Mouse (Mus musculus): ENCODE results near the gene Mnt. TPM values are rescaled to one million over a fixed set of nuclear protein-coding genes. Genes with fewer than 3 reads are reported as not detected.

Gene Mnt
- polyA plus RNA-seq, 1 experiment: 39.9 TPM

GRCm38 (mm10) chr11:74838971-74839370 lies 8.3 kb downstream of the Mnt start:
- H3K4me3 ChIP-seq (ENCODE audit: control insufficient read depth, insufficient read depth, low read length): no peak overlapping the region

DNA sequence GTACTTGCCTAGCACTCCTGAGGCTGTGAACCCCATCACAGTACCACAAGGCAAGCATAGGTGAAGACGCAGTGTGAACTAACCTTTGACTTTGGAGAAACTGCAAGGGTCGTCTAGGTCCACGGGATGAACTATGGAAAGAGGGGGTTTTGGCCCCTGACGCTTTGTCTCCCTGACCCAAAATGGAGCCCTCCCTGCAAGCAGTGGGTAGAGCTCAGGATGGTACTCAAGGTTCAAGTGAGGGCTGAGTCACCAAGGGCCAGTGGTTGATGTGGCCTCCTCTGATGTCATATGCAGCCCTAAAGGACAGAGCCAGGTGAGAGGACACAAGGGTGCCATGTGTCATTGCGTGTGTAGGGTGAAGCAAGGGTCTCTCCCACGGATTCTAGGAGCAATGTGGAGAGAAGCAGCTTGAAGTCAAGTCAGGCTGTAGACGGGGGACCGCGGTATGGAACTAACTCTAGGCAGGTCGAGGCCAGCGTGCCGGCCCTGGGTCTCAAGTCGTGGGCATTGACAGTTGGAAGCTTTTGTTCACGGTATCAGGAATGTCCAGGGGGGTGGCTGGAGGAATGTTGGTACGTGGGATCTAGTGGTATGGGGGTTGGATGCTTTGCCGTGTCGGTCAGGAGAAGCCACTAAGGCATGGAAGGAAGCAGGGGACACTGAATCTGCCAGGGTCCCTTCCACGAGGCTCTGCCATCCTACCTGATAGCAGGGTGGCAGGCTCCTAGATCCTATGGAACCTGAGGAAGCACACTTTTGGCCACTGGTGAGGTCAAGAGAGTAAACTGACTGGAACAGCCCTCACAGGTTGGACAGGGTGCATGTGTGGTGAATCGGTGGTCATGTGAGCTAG lies 9.4 kb downstream of the Mnt start:
- Histone ChIP-seq H3K36me3 (ENCODE audit: control insufficient read depth, insufficient read depth, low read length) (no peaks in the 10 kb centered on the region), H3K4me3 (ENCODE audit: control insufficient read depth, insufficient read depth, low read length) (no peak overlapping the region), H3K4me1 (replicated peaks; ENCODE audit: control insufficient read depth, insufficient read depth, low read length) (peaks cover 28% of the 10 kb centered on the region), H3K27ac (ENCODE audit: control insufficient read depth, insufficient read depth, low read length) (no peak overlapping the region), H3K27me3 (ENCODE audit: control insufficient read depth, insufficient read depth, low read length) (no peaks in the 10 kb centered on the region)
- no peak for DNase-seq
- WGBS: 99% methylated on average over 19 of the region's 19 CpGs
- TF ChIP-seq CTCF (IDR thresholded peaks at IDR 0.05; ENCODE audit: borderline replicate concordance, control insufficient read depth, extremely low read depth, insufficient read depth, low read length, poor library complexity): no peak
- TF ChIP-seq POLR2A (IDR thresholded peaks at IDR 0.05; ENCODE audit: control insufficient read depth, extremely low read depth, insufficient read depth, low read length, poor library complexity): no peak

More at GRCm38 (mm10) chr11:74838971-74839370, 8.3 kb downstream of the Mnt start:
- DNase-seq: peak; percentile 62
- H3K27ac ChIP-seq (ENCODE audit: control insufficient read depth, insufficient read depth, low read length): no peak overlapping the region
- 3% methylated on average over 6 of the region's 6 CpGs for WGBS
- H3K4me1 ChIP-seq (replicated peaks; ENCODE audit: control insufficient read depth, insufficient read depth, low read length): peaks cover 39% of the 10 kb centered on the region
- H3K27me3 ChIP-seq (ENCODE audit: control insufficient read depth, insufficient read depth, low read length): no peaks in the 10 kb centered on the region
- TF ChIP-seq CTCF (IDR thresholded peaks at IDR 0.05; ENCODE audit: borderline replicate concordance, control insufficient read depth, extremely low read depth, insufficient read depth, low read length, poor library complexity): no peak
- no peak for TF ChIP-seq POLR2A (IDR thresholded peaks at IDR 0.05; ENCODE audit: control insufficient read depth, extremely low read depth, insufficient read depth, low read length, poor library complexity)
- no peaks in the 10 kb centered on the region for H3K36me3 ChIP-seq (ENCODE audit: control insufficient read depth, insufficient read depth, low read length)

DNA sequence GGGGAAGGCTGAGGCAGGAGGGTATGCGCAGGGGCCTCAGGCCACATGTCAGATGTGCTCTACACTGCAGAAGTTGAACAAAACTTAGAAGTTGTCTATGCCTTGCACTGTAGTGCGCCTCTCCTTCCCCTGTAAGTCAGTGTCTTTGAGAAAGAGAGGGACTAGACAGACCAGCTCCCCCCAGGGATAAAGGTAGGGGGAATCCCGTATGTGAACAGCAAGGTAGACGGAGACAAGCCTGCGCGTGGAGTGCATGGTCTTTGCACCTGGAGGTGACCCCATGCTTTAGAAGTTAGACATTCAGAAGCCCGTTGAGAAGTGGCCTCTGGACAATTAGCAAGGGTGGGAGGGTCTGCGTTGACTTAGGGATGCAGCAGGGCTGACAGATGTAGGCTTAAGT lies 10.0 kb downstream of the Mnt start:
- WGBS: 95% methylated on average over 8 of the region's 8 CpGs
- no peaks in the 10 kb centered on the region for H3K36me3 ChIP-seq (ENCODE audit: control insufficient read depth, insufficient read depth, low read length)
- no peak for DNase-seq

DNA sequence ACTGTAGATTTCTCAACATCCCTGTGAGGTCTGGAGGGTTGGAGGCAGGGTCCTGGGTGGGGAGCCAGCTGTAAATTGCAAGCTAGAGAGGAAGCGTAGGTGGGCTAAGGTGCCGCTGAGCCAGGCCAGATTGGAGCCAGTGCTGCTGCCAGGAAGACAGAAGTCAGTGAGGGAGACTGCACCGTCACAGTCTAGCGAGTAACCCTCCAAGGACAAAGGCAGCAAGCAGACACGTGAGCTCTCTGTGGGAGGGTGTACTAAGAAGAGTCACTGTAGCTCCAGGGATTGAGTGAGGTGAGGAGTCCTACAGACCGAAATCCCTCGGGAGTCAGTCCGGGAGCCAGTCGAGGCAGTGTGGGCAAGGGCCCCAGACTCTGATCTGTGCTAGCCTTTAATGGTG lies 10.6 kb downstream of the Mnt start:
- no peak for DNase-seq
- H3K27me3 ChIP-seq (ENCODE audit: control insufficient read depth, insufficient read depth, low read length): no peaks in the 10 kb centered on the region
- WGBS: 94% methylated on average over 9 of the region's 9 CpGs
- H3K4me1 ChIP-seq (replicated peaks; ENCODE audit: control insufficient read depth, insufficient read depth, low read length): peaks cover 28% of the 10 kb centered on the region
- TF ChIP-seq CTCF (IDR thresholded peaks at IDR 0.05; ENCODE audit: borderline replicate concordance, control insufficient read depth, extremely low read depth, insufficient read depth, low read length, poor library complexity): no peak
- no peak overlapping the region for H3K4me3 ChIP-seq (ENCODE audit: control insufficient read depth, insufficient read depth, low read length)
- no peak overlapping the region for H3K27ac ChIP-seq (ENCODE audit: control insufficient read depth, insufficient read depth, low read length)
- no peaks in the 10 kb centered on the region for H3K36me3 ChIP-seq (ENCODE audit: control insufficient read depth, insufficient read depth, low read length)

More for the DNA sequence above, 10.0 kb downstream of the Mnt start:
- Histone ChIP-seq H3K4me3 (ENCODE audit: control insufficient read depth, insufficient read depth, low read length) (no peak overlapping the region), H3K4me1 (replicated peaks; ENCODE audit: control insufficient read depth, insufficient read depth, low read length) (peaks cover 28% of the 10 kb centered on the region), H3K27ac (ENCODE audit: control insufficient read depth, insufficient read depth, low read length) (no peak overlapping the region), H3K27me3 (ENCODE audit: control insufficient read depth, insufficient read depth, low read length) (no peaks in the 10 kb centered on the region)
- no peak for TF ChIP-seq POLR2A (IDR thresholded peaks at IDR 0.05; ENCODE audit: control insufficient read depth, extremely low read depth, insufficient read depth, low read length, poor library complexity)
- no peak for TF ChIP-seq CTCF (IDR thresholded peaks at IDR 0.05; ENCODE audit: borderline replicate concordance, control insufficient read depth, extremely low read depth, insufficient read depth, low read length, poor library complexity)

- H3K4me1 ChIP-seq (replicated peaks; ENCODE audit: control insufficient read depth, insufficient read depth, low read length): peaks cover 27% of the 10 kb centered on the region
- 94% methylated on average over 13 of the region's 13 CpGs for WGBS
- H3K27ac ChIP-seq (ENCODE audit: control insufficient read depth, insufficient read depth, low read length): no peak overlapping the region
- DNase-seq: no peak
- H3K4me3 ChIP-seq (ENCODE audit: control insufficient read depth, insufficient read depth, low read length): no peak overlapping the region
- no peaks in the 10 kb centered on the region for H3K36me3 ChIP-seq (ENCODE audit: control insufficient read depth, insufficient read depth, low read length)
- H3K27me3 ChIP-seq (ENCODE audit: control insufficient read depth, insufficient read depth, low read length): no peaks in the 10 kb centered on the region
- no peak for TF ChIP-seq CTCF (IDR thresholded peaks at IDR 0.05; ENCODE audit: borderline replicate concordance, control insufficient read depth, extremely low read depth, insufficient read depth, low read length, poor library complexity)
- no peak for TF ChIP-seq POLR2A (IDR thresholded peaks at IDR 0.05; ENCODE audit: control insufficient read depth, extremely low read depth, insufficient read depth, low read length, poor library complexity)
Observed at GRCm38 (mm10) chr11:74842045-74842444, 11.3 kb downstream of the Mnt start.

- no peak overlapping the region for H3K27ac ChIP-seq (ENCODE audit: control insufficient read depth, insufficient read depth, low read length)
- WGBS: 83% methylated on average over 19 of the region's 22 CpGs
- DNase-seq: no peak
- TF ChIP-seq CTCF (IDR thresholded peaks at IDR 0.05; ENCODE audit: borderline replicate concordance, control insufficient read depth, extremely low read depth, insufficient read depth, low read length, poor library complexity) (no peak), POLR2A (IDR thresholded peaks at IDR 0.05; ENCODE audit: control insufficient read depth, extremely low read depth, insufficient read depth, low read length, poor library complexity) (no peak)
- no peaks in the 10 kb centered on the region for H3K27me3 ChIP-seq (ENCODE audit: control insufficient read depth, insufficient read depth, low read length)
- H3K4me1 ChIP-seq (replicated peaks; ENCODE audit: control insufficient read depth, insufficient read depth, low read length): peaks cover 22% of the 10 kb centered on the region
- H3K36me3 ChIP-seq (ENCODE audit: control insufficient read depth, insufficient read depth, low read length): no peaks in the 10 kb centered on the region
- no peak overlapping the region for H3K4me3 ChIP-seq (ENCODE audit: control insufficient read depth, insufficient read depth, low read length)
Observed at GRCm38 (mm10) chr11:74842656-74843434, 12.1 kb downstream of the Mnt start.
